Mouse (Mus musculus): ENCODE data around the gene Atg9a. TPM values are rescaled to one million over a fixed set of nuclear protein-coding genes. Genes with fewer than 3 reads are reported as not detected.

The Atg9a gene
- total RNA-seq, 1 experiment from 2014 or later, result 36.4 TPM

GRCm38 (mm10) chr1:75168472-75169464, 23.2 kb downstream of the Atg9a start, which contains the start of gene Zfand2b:
TSS of gene Zfand2b (plus strand) at chr1:75168646.
- peak; percentile 98 for DNase-seq

- no peak for DNase-seq
Observed at GRCm38 (mm10) chr1:75168093-75168471, 23.9 kb downstream of the Atg9a start.

GRCm38 (mm10) chr1:75160256-75160617, 31.8 kb downstream of the Atg9a start:
- DNase-seq, result no peak

- no peak for DNase-seq
Observed at GRCm38 (mm10) chr1:75159540-75160255, 32.3 kb downstream of the Atg9a start.

GRCm38 (mm10) chr1:75158990-75159389, 33.0 kb downstream of the Atg9a start:
- no peak for DNase-seq

- DNase-seq, result no peak
Observed at GRCm38 (mm10) chr1:75155837-75156236, 36.2 kb downstream of the Atg9a start.

- DNase-seq, result no peak
Observed at GRCm38 (mm10) chr1:75148727-75149126, 43.3 kb downstream of the Atg9a start.

GRCm38 (mm10) chr1:75147411-75148135, 44.4 kb downstream of the Atg9a start:
- no peak for DNase-seq

- DNase-seq, result no peak
Observed at GRCm38 (mm10) chr1:75145589-75145988, 46.4 kb downstream of the Atg9a start.

GRCm38 (mm10) chr1:75142301-75143261, 49.4 kb downstream of the Atg9a start, which contains the start of the genes Cnppd1 and Retreg2:
TSS of gene Cnppd1 (minus strand) at chr1:75142711.
TSS of gene Retreg2 (plus strand) at chr1:75142778.
- peak; percentile 98 for DNase-seq

- peak; percentile 83 for DNase-seq
Observed at GRCm38 (mm10) chr1:75141486-75142190, 50.4 kb downstream of the Atg9a start.

GRCm38 (mm10) chr1:75140601-75141190, 51.3 kb downstream of the Atg9a start:
- DNase-seq, result peak; percentile 36

GRCm38 (mm10) chr1:75138448-75138847, 53.5 kb downstream of the Atg9a start:
- no peak for DNase-seq

- no peak for DNase-seq
Observed at GRCm38 (mm10) chr1:75136730-75137129, 55.3 kb downstream of the Atg9a start.

GRCm38 (mm10) chr1:75136293-75136692, 55.7 kb downstream of the Atg9a start:
- no peak for DNase-seq

- DNase-seq, result no peak
Observed at GRCm38 (mm10) chr1:75133421-75134207, 58.4 kb downstream of the Atg9a start, which contains the start of gene Slc23a3. TSS of gene Slc23a3 (minus strand) at chr1:75133890.
